Mouse (Mus musculus) G1E (cell line): Measurements from ENCODE around the gene Golph3.

ENCODE experiments used
- CTCF ChIP-seq: IDR thresholded peaks from 2 replicates; pipeline ENCODE4 v1.5.1; 2012; ENCODE audit warnings: low read depth, low read length, inconsistent platforms, mixed read lengths
- GATA1 ChIP-seq: IDR thresholded peaks from 2 replicates; pipeline ENCODE4 v1.6.1; 2012; ENCODE audit warnings: borderline replicate concordance, low read length, inconsistent platforms, mixed read lengths
- TAL1 ChIP-seq: conservative IDR thresholded peaks from 2 replicates; pipeline ENCODE4 v1.6.1; 2012; ENCODE audit warnings: low read depth, low read length, inconsistent platforms, mixed read lengths

- TF ChIP-seq CTCF = no peak
- TF ChIP-seq TAL1 = no peak
- no peak for TF ChIP-seq GATA1
Observed at GRCm38 (mm10) chr15:12349840-12350239, 28.6 kb downstream of the Golph3 start.
